Mouse (Mus musculus): ENCODE measurements at regions not wholly inside any gene's neighbourhood (a gene's known extent, or its start where the extent isn't known, plus 50 kb on each side); places are given as distances from the start of the nearest gene placed in this dataset.

DNA sequence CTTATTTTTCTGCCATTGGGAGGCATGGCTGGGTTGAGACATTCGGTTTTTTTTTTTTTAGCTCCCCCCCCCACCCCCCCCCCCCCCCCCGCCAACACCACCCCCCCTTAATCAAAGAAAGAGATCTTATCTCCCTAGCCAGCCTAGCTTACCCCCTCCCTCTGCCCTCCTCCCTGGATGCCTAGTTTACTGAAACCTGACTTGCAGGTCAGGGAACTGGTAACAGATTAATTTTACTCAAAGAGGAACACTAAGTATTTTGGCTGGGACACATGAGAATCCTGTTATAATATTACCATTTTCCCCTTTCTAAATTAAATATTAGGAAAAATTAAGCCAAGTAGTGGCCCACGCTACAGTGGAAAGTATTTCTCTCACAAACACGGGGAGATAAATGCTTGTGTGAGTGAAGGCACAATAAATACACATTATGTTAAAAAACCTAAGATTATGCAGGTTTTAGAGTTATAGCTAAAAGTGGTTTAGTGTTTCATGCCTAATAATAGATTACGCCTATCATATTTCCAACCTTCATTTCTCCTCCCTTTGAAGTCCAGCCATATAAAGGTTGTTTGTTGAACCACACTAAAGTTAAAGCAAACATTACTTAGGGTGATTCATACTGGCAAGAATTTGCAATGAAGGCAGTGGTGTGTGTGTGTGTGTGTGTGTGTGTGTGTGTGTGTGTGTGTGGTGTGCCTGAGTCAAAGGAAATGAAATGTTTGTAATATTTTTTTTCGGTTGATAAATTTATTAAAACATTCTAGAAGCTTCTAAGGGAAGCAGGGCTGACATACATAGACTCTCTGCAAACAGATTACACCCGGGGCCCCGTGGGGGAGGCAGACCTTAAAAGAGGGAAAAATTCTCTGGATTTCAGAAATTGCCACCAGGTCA is 76.0 kb upstream of the Arid5b start:
- TF ChIP-seq CTCF (IDR thresholded peaks at IDR 0.05; ENCODE audit: low read depth, low read length) (no peak), TAL1 (conservative IDR thresholded peaks at IDR 0.05; ENCODE audit: low read depth, low read length) (no peak), GATA1 (IDR thresholded peaks at IDR 0.05; ENCODE audit: borderline replicate concordance, low read length) (no peak)
